Mouse (Mus musculus): Measurements from ENCODE around the gene Ppp2r5b. TPM values are rescaled to one million over a fixed set of nuclear protein-coding genes. Genes with fewer than 3 reads are reported as not detected.

The Ppp2r5b gene
- 134 and 162 TPM in 2 replicates for polyA plus RNA-seq (2015; fragmentation: Nextera tagmentation; extraction: Ambion mirVana)

- peak within 1 kb of the TSS; percentile 86 for H3K4me2 ChIP-seq
- H3K9me3 ChIP-seq, result no peaks in the 10 kb centered on the region
- peaks cover 29% of the 10 kb centered on the region; the same call in 1 of the 2 replicates for H3K36me3 ChIP-seq
- H3K27me3 ChIP-seq, result no peaks in the 10 kb centered on the region
- peak; percentile 91 for ATAC-seq (ENCODE audit: low FRiP score, low read depth)
- H3K27ac ChIP-seq (replicated peaks), result peak within 1 kb of the TSS; percentile 92
- H3K4me1 ChIP-seq (replicated peaks), result peaks cover 20% of the 10 kb centered on the region
- H3K9ac ChIP-seq, result peak within 1 kb of the TSS; percentile 95
- WGBS, result 1% methylated on average over 48 of the region's 48 CpGs
- peak within 1 kb of the TSS; percentile 94 for H3K4me3 ChIP-seq
Observed at GRCm38 (mm10) chr19:6235084-6236052, at the start of gene Ppp2r5b. Gene Ppp2r5b, minus strand, starts transcription at chr19:6235872.

DNA sequence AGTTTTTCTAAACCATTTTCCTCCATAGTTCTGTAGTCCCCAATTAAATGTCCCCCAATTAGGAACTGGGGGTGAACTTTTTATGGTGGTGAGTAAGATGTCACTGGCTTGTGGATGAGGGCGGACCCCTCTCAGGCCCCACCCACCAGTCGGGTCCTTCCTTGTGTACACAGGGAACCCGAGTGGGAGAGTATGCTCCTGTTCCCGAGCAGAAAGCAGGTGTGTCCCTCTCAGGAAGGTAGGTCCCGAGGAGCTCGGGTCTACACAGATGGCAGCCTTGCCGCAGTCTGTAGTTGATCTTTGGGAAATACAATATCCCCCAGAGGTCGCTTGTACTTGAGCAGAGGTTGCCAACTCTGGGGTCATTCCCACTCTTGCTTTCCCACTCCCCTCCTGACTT, 49.6 kb upstream of the Ppp2r5b start:
- 86% methylated on average over 8 of the region's 8 CpGs for WGBS
- Histone ChIP-seq H3K9me3 (no peaks in the 10 kb centered on the region), H3K4me1 (replicated peaks) (peaks cover 32% of the 10 kb centered on the region), H3K27me3 (no peaks in the 10 kb centered on the region), H3K36me3 (peaks cover 42% of the 10 kb centered on the region), H3K9ac (no peak overlapping the region), H3K4me2 (no peak overlapping the region), H3K4me3 (no peak overlapping the region), H3K27ac (replicated peaks) (no peak overlapping the region)
- ATAC-seq (ENCODE audit: low FRiP score, low read depth), result no peak

DNA sequence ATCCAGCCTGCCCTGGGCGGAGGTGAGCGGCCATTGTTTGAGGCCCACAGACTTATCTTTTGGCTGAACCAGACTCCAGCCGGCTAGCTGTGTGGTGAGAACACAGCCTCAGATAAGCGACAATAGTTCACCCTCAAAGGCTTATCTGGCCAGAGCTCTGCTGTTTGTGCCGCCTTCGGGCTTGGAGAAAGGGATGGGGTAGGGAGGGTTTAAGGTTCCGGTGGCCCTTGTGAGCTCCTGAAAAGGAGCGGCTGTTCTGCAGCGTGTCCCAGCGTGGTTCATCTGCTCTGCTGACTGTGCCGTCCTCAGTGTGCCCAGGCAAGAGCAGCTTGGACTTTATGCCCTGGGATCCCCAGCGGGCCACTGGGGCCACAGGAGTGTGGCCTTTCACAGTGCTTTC, 48.8 kb upstream of the Ppp2r5b start:
- Histone ChIP-seq H3K36me3 (peaks cover 42% of the 10 kb centered on the region), H3K4me2 (no peak overlapping the region), H3K4me1 (replicated peaks) (peaks cover 39% of the 10 kb centered on the region), H3K27me3 (no peaks in the 10 kb centered on the region), H3K9ac (no peak overlapping the region), H3K4me3 (no peak overlapping the region), H3K27ac (replicated peaks) (no peak overlapping the region), H3K9me3 (no peaks in the 10 kb centered on the region)
- ATAC-seq (ENCODE audit: low FRiP score, low read depth), result no peak
- 95% methylated on average over 12 of the region's 12 CpGs for whole genome bisulfite sequencing

GRCm38 (mm10) chr19:6283001-6283400, 47.3 kb upstream of the Ppp2r5b start:
- 86% methylated on average over 5 of the region's 5 CpGs for WGBS
- no peaks in the 10 kb centered on the region for H3K9me3 ChIP-seq
- no peak overlapping the region for H3K4me2 ChIP-seq
- no peak overlapping the region for H3K4me3 ChIP-seq
- no peak for ATAC-seq (ENCODE audit: low FRiP score, low read depth)
- H3K9ac ChIP-seq, result no peak overlapping the region
- H3K27me3 ChIP-seq, result no peaks in the 10 kb centered on the region
- no peak overlapping the region for H3K27ac ChIP-seq (replicated peaks)
- peaks cover 42% of the 10 kb centered on the region for H3K36me3 ChIP-seq
- H3K4me1 ChIP-seq (replicated peaks), result peaks cover 48% of the 10 kb centered on the region

DNA sequence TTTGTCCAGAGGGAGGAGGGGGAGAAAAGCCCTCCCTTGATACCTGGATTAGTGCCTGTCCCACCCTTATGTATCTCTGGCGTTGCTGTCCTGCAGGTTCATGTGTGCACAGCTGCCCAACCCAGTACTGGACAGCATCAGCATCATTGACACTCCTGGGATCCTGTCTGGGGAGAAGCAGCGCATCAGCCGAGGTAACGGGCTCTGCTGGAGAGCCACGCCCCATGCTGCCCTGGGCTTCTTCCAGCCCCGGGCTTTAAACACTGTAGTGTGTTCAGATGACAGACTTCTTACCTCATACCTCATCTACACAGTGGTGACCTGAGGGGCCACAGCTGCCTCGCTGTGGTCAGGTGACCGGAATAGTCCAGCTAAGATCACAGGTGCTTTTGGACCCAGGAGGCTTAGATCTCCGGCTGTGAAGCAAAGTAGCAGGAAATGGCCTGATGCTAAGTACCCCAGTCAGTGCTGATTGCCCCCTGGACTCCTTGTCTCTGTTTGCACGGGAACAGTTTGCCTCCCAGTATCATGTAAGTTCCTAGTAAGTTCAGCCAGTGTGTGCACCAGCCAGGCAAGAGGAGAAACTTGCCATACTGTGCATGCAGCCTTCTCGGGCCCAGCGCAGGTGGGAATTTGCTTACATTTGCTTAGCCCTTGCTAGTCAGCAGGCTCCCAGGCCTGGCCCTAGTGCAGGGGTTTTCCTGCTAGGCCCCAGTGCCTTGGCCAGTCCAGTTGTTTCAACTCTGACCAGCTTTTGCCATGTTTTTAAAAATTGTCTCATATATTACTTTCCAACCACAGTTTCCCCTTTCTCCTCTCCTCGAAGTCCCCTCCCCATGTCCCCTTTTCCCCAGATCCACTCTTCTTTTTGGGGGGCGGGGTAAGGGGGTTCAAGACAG, 45.7 kb upstream of the Ppp2r5b start:
- Histone ChIP-seq H3K36me3 (peaks cover 35% of the 10 kb centered on the region), H3K4me3 (no peak overlapping the region), H3K4me2 (no peak overlapping the region), H3K27me3 (no peaks in the 10 kb centered on the region), H3K4me1 (replicated peaks) (peaks cover 41% of the 10 kb centered on the region), H3K9me3 (no peaks in the 10 kb centered on the region), H3K9ac (no peak overlapping the region), H3K27ac (replicated peaks) (no peak overlapping the region)
- WGBS, result 88% methylated on average over 14 of the region's 14 CpGs
- ATAC-seq (ENCODE audit: low FRiP score, low read depth), result no peak

- H3K27me3 ChIP-seq, result no peaks in the 10 kb centered on the region
- WGBS, result 89% methylated on average over 7 of the region's 7 CpGs
- peaks cover 40% of the 10 kb centered on the region for H3K4me1 ChIP-seq (replicated peaks)
- H3K9me3 ChIP-seq, result no peaks in the 10 kb centered on the region
- peaks cover 31% of the 10 kb centered on the region for H3K36me3 ChIP-seq
- H3K9ac ChIP-seq, result no peak overlapping the region
- H3K4me2 ChIP-seq, result no peak overlapping the region
- ATAC-seq (ENCODE audit: low FRiP score, low read depth), result no peak
- H3K27ac ChIP-seq (replicated peaks), result no peak overlapping the region
- no peak overlapping the region for H3K4me3 ChIP-seq
Observed at GRCm38 (mm10) chr19:6280554-6280953, 44.9 kb upstream of the Ppp2r5b start.

GRCm38 (mm10) chr19:6279481-6280144, 43.9 kb upstream of the Ppp2r5b start:
- Histone ChIP-seq H3K9ac (no peak overlapping the region; the same call in 1 of the 2 replicates), H3K27me3 (no peaks in the 10 kb centered on the region), H3K4me2 (peak overlapping the region; percentile 93), H3K27ac (replicated peaks) (no peak overlapping the region), H3K4me3 (peak overlapping the region; percentile 75), H3K36me3 (peaks cover 31% of the 10 kb centered on the region), H3K4me1 (replicated peaks) (peaks cover 43% of the 10 kb centered on the region), H3K9me3 (no peaks in the 10 kb centered on the region)
- WGBS, result 88% methylated on average over 6 of the region's 6 CpGs
- ATAC-seq (ENCODE audit: low FRiP score, low read depth), result no peak

DNA sequence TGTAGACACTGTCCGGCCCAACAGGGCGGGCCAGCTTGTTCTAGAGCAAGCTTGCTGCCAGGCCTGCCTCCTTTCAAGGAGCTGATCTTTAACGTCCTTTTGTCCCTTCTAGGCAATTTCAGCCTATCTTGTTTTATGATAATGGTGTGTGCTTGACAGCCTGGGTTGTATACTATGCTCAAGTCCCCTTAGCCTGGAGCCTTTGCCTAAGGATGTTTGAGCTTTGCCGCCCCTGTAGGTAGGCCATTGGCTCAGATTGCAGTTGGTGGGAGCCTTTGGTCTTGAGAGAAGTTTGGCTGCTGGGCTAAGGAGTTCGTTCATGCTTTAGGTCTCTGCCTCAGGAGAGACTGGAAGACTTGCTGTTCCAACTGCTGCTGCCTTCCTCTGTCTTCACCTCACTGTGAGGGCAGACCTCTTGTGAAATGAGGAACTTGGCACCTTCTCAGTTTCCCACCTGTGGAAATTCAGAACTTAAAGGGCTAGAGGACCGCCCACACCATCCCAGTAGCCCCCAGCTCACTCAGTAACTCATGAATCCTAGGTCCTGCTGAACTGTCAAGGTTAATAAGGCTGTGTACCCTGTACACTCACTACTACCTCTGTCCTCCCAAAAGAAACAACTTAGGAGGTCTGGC, 42.9 kb upstream of the Ppp2r5b start:
- H3K36me3 ChIP-seq, result peaks cover 26% of the 10 kb centered on the region
- H3K4me1 ChIP-seq (replicated peaks), result peaks cover 43% of the 10 kb centered on the region
- ATAC-seq (ENCODE audit: low FRiP score, low read depth), result no peak
- H3K9me3 ChIP-seq, result no peaks in the 10 kb centered on the region
- peak overlapping the region; percentile 93 for H3K4me2 ChIP-seq
- WGBS, result 38% methylated on average over 6 of the region's 6 CpGs
- H3K27ac ChIP-seq (replicated peaks), result no peak overlapping the region; the same call in 1 of the 2 replicates
- H3K4me3 ChIP-seq, result peak overlapping the region; percentile 75
- no peaks in the 10 kb centered on the region for H3K27me3 ChIP-seq
- H3K9ac ChIP-seq, result peak overlapping the region; percentile 85

- Histone ChIP-seq H3K27me3 (no peaks in the 10 kb centered on the region), H3K4me1 (replicated peaks) (peaks cover 43% of the 10 kb centered on the region), H3K27ac (replicated peaks) (peak overlapping the region; percentile 82; the same call in 1 of the 2 replicates), H3K4me3 (peak overlapping the region; percentile 75), H3K9ac (peak overlapping the region; percentile 85), H3K4me2 (peak overlapping the region; percentile 93), H3K9me3 (no peaks in the 10 kb centered on the region), H3K36me3 (peaks cover 19% of the 10 kb centered on the region)
- no peak for ATAC-seq (ENCODE audit: low FRiP score, low read depth)
- WGBS, result 7% methylated on average over 10 of the region's 10 CpGs
Observed at GRCm38 (mm10) chr19:6277661-6278438, 42.2 kb upstream of the Ppp2r5b start.

DNA sequence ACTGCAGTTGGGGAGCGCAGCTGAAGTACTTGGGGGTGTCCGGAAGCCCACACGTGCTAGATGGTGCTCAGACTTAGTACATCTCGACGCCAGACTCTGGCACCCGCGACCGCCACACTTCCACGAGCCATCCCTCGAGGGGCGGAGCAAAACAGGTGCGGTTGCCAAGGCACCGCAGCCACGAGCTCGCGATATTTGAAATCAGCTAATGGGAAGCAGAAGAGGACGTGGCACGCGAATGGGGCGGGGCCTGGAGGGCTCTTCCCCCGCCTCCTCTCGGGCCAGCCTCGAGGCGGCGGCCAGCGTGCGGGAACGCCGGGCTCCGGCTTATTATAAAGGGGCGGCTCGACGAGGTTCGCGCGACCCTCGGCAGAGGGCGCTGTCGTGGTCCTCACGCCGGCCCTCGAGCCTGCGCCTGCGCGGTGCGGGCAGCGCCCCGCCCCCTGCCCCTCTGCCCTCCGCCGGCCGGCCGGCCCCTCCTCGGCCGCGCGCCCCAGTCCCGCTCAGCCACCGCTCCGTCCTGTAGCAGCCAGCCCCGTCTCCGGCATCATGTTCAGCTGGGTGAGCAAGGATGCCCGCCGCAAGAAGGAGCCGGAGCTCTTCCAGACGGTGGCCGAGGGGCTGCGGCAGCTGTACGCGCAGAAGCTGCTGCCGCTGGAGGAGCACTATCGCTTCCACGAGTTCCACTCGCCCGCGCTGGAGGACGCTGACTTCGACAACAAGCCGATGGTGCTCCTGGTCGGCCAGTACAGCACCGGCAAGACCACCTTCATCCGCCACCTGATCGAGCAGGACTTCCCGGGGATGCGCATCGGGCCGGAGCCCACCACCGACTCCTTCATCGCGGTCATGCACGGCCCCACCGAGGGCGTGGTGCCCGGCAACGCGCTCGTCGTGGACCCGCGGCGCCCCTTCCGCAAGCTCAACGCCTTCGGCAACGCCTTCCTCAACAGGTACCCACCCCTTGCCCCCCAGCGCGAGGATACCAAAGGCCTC, 41.1 kb upstream of the Ppp2r5b start, which contains the start of gene Ehd1:
Gene Ehd1, plus strand, starts transcription at position 300 of the 996 bp plus-strand sequence.
- peaks cover 43% of the 10 kb centered on the region for H3K4me1 ChIP-seq (replicated peaks)

More for the DNA sequence above, 41.1 kb upstream of the Ppp2r5b start, which contains the start of gene Ehd1:
- Histone ChIP-seq H3K9ac (peak within 1 kb of the TSS; percentile 85), H3K4me2 (peak within 1 kb of the TSS; percentile 93), H3K9me3 (no peaks in the 10 kb centered on the region), H3K27me3 (no peaks in the 10 kb centered on the region), H3K36me3 (peaks cover 8% of the 10 kb centered on the region), H3K4me3 (peak within 1 kb of the TSS; percentile 75), H3K27ac (replicated peaks) (peak within 1 kb of the TSS; percentile 82)
- ATAC-seq (ENCODE audit: low FRiP score, low read depth), result peak; percentile 97
- WGBS, result 0% methylated on average over 99 of the region's 106 CpGs
